Comparison of ENCODE assay signal across 8 mouse cellular contexts in genomic region chr2:131262213-131262672, GRCm38 (mm10). TPM values are rescaled to one million over a fixed set of nuclear protein-coding genes. Genes with fewer than 3 reads are reported as not detected.
DNase-seq lines count a peak whose midpoint lies in the region; ATAC-seq and TF ChIP-seq lines count a peak whose summit lies in the region.

TSS of gene Pank2 (plus strand) at chr2:131262495.

- peak within 1 kb of the TSS; percentile 91 for H3ac ChIP-seq in C2C12 (ENCODE audit: control insufficient read depth, insufficient read length, low read depth)
- H3ac ChIP-seq in myocyte (ENCODE audit: control insufficient read depth, insufficient read length), result peak within 1 kb of the TSS; percentile 34

- H3K4me1 ChIP-seq in erythroblast, embryonic 14.5 days (ENCODE audit: control insufficient read depth), result peaks cover 74% of the 10 kb centered on the region
- peaks cover 24% of the 10 kb centered on the region for H3K4me1 ChIP-seq in heart, embryonic 11.5 days (ENCODE audit: control insufficient read depth, insufficient read depth, low read length)
- peaks cover 19% of the 10 kb centered on the region for H3K4me1 ChIP-seq in kidney, embryonic 16.5 days (ENCODE audit: insufficient read depth, low read length)
- H3K4me1 ChIP-seq in liver, adult 2 months (ENCODE audit: control insufficient read depth, insufficient read depth, low read length), result peaks cover 8% of the 10 kb centered on the region

- WGBS in heart, embryonic 11.5 days (ENCODE audit: insufficient replicate concordance), result under 1% methylated on average over 48 of the region's 49 CpGs
- WGBS in kidney, embryonic 16.5 days, result 0% methylated on average over 44 of the region's 49 CpGs
- WGBS in liver, adult 2 months, result under 1% methylated on average over 45 of the region's 49 CpGs

- peak within 1 kb of the TSS; percentile 100 for H3K27ac ChIP-seq in heart, embryonic 11.5 days (ENCODE audit: low read depth, low read length)
- H3K27ac ChIP-seq in kidney, embryonic 16.5 days (ENCODE audit: low read length), result peak within 1 kb of the TSS; percentile 99
- H3K27ac ChIP-seq in liver, adult 2 months (replicated peaks; ENCODE audit: insufficient read depth, low read depth, low read length), result peak within 1 kb of the TSS; percentile 87

- H3K4me2 ChIP-seq in heart, embryonic 11.5 days, result peak within 1 kb of the TSS; percentile 72
- peak within 1 kb of the TSS; percentile 86 for H3K4me2 ChIP-seq in kidney, embryonic 16.5 days (replicated peaks; ENCODE audit: low read depth, low read length)
- H3K4me2 ChIP-seq in myocyte (ENCODE audit: low read depth), result peak within 1 kb of the TSS; percentile 81

- peak; percentile 100 for DNase-seq in brain, embryonic 14.5 days (ENCODE audit: low read depth)
- DNase-seq in liver, adult 2 months (ENCODE audit: extremely low read depth, low read depth, low spot score), result peak; percentile 88
- peak; percentile 97 for DNase-seq in splenic B cell, adult 2 months (ENCODE audit: low read depth, low spot score)

- H3K79me3 ChIP-seq in C2C12 (ENCODE audit: low read depth), result peaks cover 41% of the 10 kb centered on the region

- H3K9me3 ChIP-seq in erythroblast, embryonic 14.5 days (ENCODE audit: control insufficient read depth, low read length), result no peaks in the 10 kb centered on the region
- H3K9me3 ChIP-seq in heart, embryonic 11.5 days (replicated peaks; ENCODE audit: control insufficient read depth, low read length), result no peaks in the 10 kb centered on the region
- H3K9me3 ChIP-seq in kidney, embryonic 16.5 days (ENCODE audit: low read length), result no peaks in the 10 kb centered on the region

- H3K79me2 ChIP-seq in C2C12 (ENCODE audit: control insufficient read depth, insufficient read depth) (peaks cover 46% of the 10 kb centered on the region), myocyte (ENCODE audit: control insufficient read depth, insufficient read depth) (peaks cover 43% of the 10 kb centered on the region)
- peaks cover 10% of the 10 kb centered on the region; the same call in 1 of the 2 replicates for H3K79me2 ChIP-seq in liver, adult 2 months (ENCODE audit: control insufficient read depth, insufficient read depth, low read length)

- peak; percentile 98 for TF ChIP-seq POLR2A in brain, embryonic 14.5 days (IDR thresholded peaks at IDR 0.05; ENCODE audit: borderline replicate concordance, extremely low read depth, insufficient read depth, insufficient read length, poor library complexity, severe bottlenecking)
- TF ChIP-seq POLR2A in liver, adult 2 months (IDR thresholded peaks at IDR 0.05; ENCODE audit: extremely low read depth, insufficient read depth, low read length), result peak; percentile 90
- TF ChIP-seq POLR2A in myocyte (IDR thresholded peaks at IDR 0.05; ENCODE audit: insufficient read length, low read depth), result peak; percentile 93

- H3K36me3 ChIP-seq in C2C12 (ENCODE audit: control insufficient read depth, insufficient read depth) (no peaks in the 10 kb centered on the region), myocyte (ENCODE audit: control insufficient read depth, insufficient read depth) (no peaks in the 10 kb centered on the region)
- H3K36me3 ChIP-seq in erythroblast, embryonic 14.5 days (ENCODE audit: control insufficient read depth), result peaks cover 28% of the 10 kb centered on the region
- no peaks in the 10 kb centered on the region for H3K36me3 ChIP-seq in heart, embryonic 11.5 days (ENCODE audit: control insufficient read depth, insufficient read depth, low read length)
- H3K36me3 ChIP-seq in kidney, embryonic 16.5 days (ENCODE audit: insufficient read depth, low read length), result no peaks in the 10 kb centered on the region
- H3K36me3 ChIP-seq in liver, adult 2 months (ENCODE audit: control insufficient read depth, insufficient read depth, low read length), result no peaks in the 10 kb centered on the region
- no peaks in the 10 kb centered on the region for H3K36me3 ChIP-seq in splenic B cell, adult 2 months (ENCODE audit: control insufficient read depth, insufficient read depth, low read length, poor library complexity, severe bottlenecking)

- H3K27me3 ChIP-seq in C2C12 (ENCODE audit: control insufficient read depth, insufficient read depth, insufficient read length) (no peaks in the 10 kb centered on the region), myocyte (ENCODE audit: control insufficient read depth, insufficient read depth, insufficient read length) (no peaks in the 10 kb centered on the region)
- H3K27me3 ChIP-seq in erythroblast, embryonic 14.5 days (ENCODE audit: control insufficient read depth), result no peaks in the 10 kb centered on the region
- no peaks in the 10 kb centered on the region for H3K27me3 ChIP-seq in heart, embryonic 11.5 days (ENCODE audit: control insufficient read depth, insufficient read depth, low read length)
- H3K27me3 ChIP-seq in kidney, embryonic 16.5 days (ENCODE audit: insufficient read depth, low read length), result no peaks in the 10 kb centered on the region
- no peaks in the 10 kb centered on the region for H3K27me3 ChIP-seq in liver, adult 2 months (ENCODE audit: control insufficient read depth, insufficient read depth, low read length)
- H3K27me3 ChIP-seq in splenic B cell, adult 2 months (ENCODE audit: control insufficient read depth, insufficient read depth, low read length, poor library complexity, severe bottlenecking), result no peaks in the 10 kb centered on the region

- H3K4me3 ChIP-seq in C2C12 (ENCODE audit: insufficient read depth, poor library complexity, severe bottlenecking) (peak within 1 kb of the TSS; percentile 70), myocyte (peak within 1 kb of the TSS; percentile 52)
- peak within 1 kb of the TSS; percentile 92 for H3K4me3 ChIP-seq in erythroblast, embryonic 14.5 days (replicated peaks)
- peak within 1 kb of the TSS; percentile 83 for H3K4me3 ChIP-seq in heart, embryonic 11.5 days (ENCODE audit: low read depth, low read length)
- H3K4me3 ChIP-seq in kidney, embryonic 16.5 days (ENCODE audit: low read length), result peak within 1 kb of the TSS; percentile 85
- peak within 1 kb of the TSS; percentile 77 for H3K4me3 ChIP-seq in liver, adult 2 months (ENCODE audit: insufficient read depth, low read depth, low read length)

- peak; percentile 99 for ATAC-seq in heart, embryonic 11.5 days (replicated peaks; ENCODE audit: insufficient number of reproducible peaks, low FRiP score, low TSS enrichment)
- ATAC-seq in kidney, embryonic 16.5 days (ENCODE audit: low FRiP score, low TSS enrichment), result peak; percentile 100

- no peak for TF ChIP-seq CTCF in C2C12 (IDR thresholded peaks at IDR 0.05; ENCODE audit: control insufficient read depth, insufficient read depth, insufficient read length)
- TF ChIP-seq CTCF in brain, embryonic 14.5 days (IDR thresholded peaks at IDR 0.05; ENCODE audit: borderline replicate concordance, extremely low read depth, insufficient read depth, insufficient read length), result peak; percentile 22; the same call in 1 of the 2 replicates
- no peak for TF ChIP-seq CTCF in liver, adult 2 months (IDR thresholded peaks at IDR 0.05; ENCODE audit: low read depth, low read length)

- peak within 1 kb of the TSS; percentile 98 for H3K9ac ChIP-seq in heart, embryonic 11.5 days (ENCODE audit: low read depth, low read length)
- H3K9ac ChIP-seq in kidney, embryonic 16.5 days (replicated peaks; ENCODE audit: low read length), result peak within 1 kb of the TSS; percentile 99
- H3K9ac ChIP-seq in liver, adult 2 months (ENCODE audit: low read depth, low read length), result peak within 1 kb of the TSS; percentile 92

TF ChIP-seq in C2C12, 6 proteins besides CTCF, POLR2A, EP300 and RAD21:
- TF ChIP-seq CEBPB (IDR thresholded peaks at IDR 0.05; ENCODE audit: low read depth) (no peak), MYOG (IDR thresholded peaks at IDR 0.05; ENCODE audit: control insufficient read depth, extremely low read depth, insufficient read length) (no peak), FOSL1 (IDR thresholded peaks at IDR 0.05; ENCODE audit: insufficient read depth, low read length, poor library complexity, severe bottlenecking) (no peak), MYOD1 (IDR thresholded peaks at IDR 0.05; ENCODE audit: control insufficient read depth, insufficient read length, low read depth) (no peak), MAX (IDR thresholded peaks at IDR 0.05) (no peak), USF1 (IDR thresholded peaks at IDR 0.05; ENCODE audit: low read depth) (no peak)
TF ChIP-seq in C2C12: peak in this region for 0.

TF ChIP-seq in myocyte, 11 proteins besides CTCF, POLR2A, EP300 and RAD21:
- TF ChIP-seq POLR2AphosphoS2 (IDR thresholded peaks at IDR 0.05; ENCODE audit: insufficient read length, low read depth) (peak; percentile 86), SRF (IDR thresholded peaks at IDR 0.05; ENCODE audit: control insufficient read depth, insufficient read length, low read depth) (peak; percentile 45), E2F4 (IDR thresholded peaks at IDR 0.05; ENCODE audit: insufficient read depth) (peak; percentile 29), USF1 (IDR thresholded peaks at IDR 0.05; ENCODE audit: low read depth) (no peak), CEBPB (IDR thresholded peaks at IDR 0.05; ENCODE audit: insufficient read depth, poor library complexity, severe bottlenecking) (no peak), MYOD1 (IDR thresholded peaks at IDR 0.05; ENCODE audit: control insufficient read depth in 1 of 3, insufficient read length in 2 of 3, low read depth in 2 of 3) (peak in 1 of 3 experiments; percentile 54), MYOG (IDR thresholded peaks at IDR 0.05; ENCODE audit: control insufficient read depth in 1 of 3, insufficient read depth in 1 of 3, insufficient read length in 2 of 3, low read depth in 2 of 3) (peak in 2 of 3 experiments; percentile 23 to 42), REST (IDR thresholded peaks at IDR 0.05; ENCODE audit: insufficient read depth, insufficient read length) (no peak)

RNA-seq across cellular contexts. Expression of gene Pank2, which starts in this region (rescaled TPM):
- 27.0 TPM for polyA plus RNA-seq in C2C12 (2012; fragmentation: generic; extraction: Trizol)
- 32.1 and 36.3 TPM in 2 replicates for polyA plus RNA-seq in brain, embryonic 14.5 days (2012; rRNA removed)
- 2.3 and 3.0 TPM in 2 replicates for polyA plus RNA-seq in erythroblast, embryonic 14.5 days (2012)
- polyA plus RNA-seq in heart, embryonic 11.5 days (2014; fragmentation: Nextera tagmentation; extraction: Ambion mirVana), result 31.3 and 33.6 TPM in 2 replicates
- polyA plus RNA-seq in kidney, embryonic 16.5 days (2015; fragmentation: Nextera tagmentation; extraction: Ambion mirVana), result 27.2 and 30.8 TPM in 2 replicates
- total RNA-seq in liver, adult 2 months (2014; rRNA removed), result 16.0 and 16.2 TPM in 2 replicates
- 6.1 and 6.6 TPM in 2 replicates for polyA plus RNA-seq in liver, adult 2 months (2012; rRNA removed)
- polyA plus RNA-seq in myocyte (2012; fragmentation: generic; extraction: Trizol), result 26.2 TPM

Comparison
In these comparisons a context has a peak if more than half of its experiments do, and no peak if none do; other contexts are left out.
1. Peak in every context shown above with its lines: DNase-seq, ATAC-seq, H3K4me3 ChIP-seq and H3K27ac ChIP-seq.